Mouse (Mus musculus) stomach, postnatal 0 days (tissue): ENCODE measurements around the gene Rraga.
A peak's percentile ranks its signal among the peaks of the same experiment; 100 is the strongest.

Experiments
- CTCF ChIP-seq: IDR thresholded peaks from 2 replicates; pipeline ENCODE4 v1.5.1; 2016; ENCODE audit warnings: antibody characterized with exemption, low read depth, mild to moderate bottlenecking, moderate library complexity
- EP300 ChIP-seq: optimal IDR thresholded peaks from 2 replicates; pipeline ENCODE3; 2016; ENCODE audit warnings: antibody characterized with exemption

DNA sequence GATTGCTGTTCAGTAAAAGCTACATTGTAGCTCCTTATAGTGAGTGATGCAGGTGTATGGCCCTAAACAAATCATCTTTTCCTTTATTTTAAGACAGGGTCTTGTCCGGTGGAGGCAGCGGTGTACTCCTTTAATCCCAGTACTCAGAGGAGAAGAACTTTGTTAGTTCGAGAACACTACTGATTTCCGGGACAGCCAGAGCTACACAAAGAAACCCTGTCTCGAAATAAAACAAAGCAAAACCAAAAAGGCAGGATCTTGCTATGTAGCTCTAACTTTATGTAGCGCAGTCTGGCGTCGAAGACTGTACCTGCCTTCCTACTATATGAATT, 36.8 kb downstream of the Rraga start:
- TF ChIP-seq CTCF = no peak
- peak; percentile 83 for TF ChIP-seq EP300
